Mouse (Mus musculus): ENCODE measurements around the gene Siva1.
A peak's percentile ranks its signal among the peaks of the same experiment; 100 is the strongest.

Gene Siva1

GRCm38 (mm10) chr12:112679027-112679996, 34.8 kb downstream of the Siva1 start:
- DNase-seq: peak; percentile 23

- no peak for DNase-seq
Observed at GRCm38 (mm10) chr12:112683351-112683750, 38.9 kb downstream of the Siva1 start.

DNA sequence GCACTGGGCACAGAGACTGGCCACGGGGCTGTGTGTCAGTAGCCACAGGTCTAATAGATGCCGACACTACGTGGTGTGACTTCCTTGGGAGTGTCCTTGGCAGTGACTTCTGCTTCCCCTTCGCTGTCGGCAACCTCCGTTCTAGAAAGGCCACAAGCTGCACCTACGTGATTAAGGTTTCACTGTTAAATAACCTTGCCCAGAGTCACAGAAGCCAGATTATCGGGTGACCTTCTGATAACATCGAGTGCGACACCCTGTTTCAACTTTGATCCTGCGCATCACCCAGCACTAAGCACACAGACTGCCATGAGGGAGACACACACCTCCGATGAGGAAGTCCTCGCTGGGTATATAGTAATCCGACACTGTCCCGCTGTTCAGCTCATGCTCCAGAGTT, 44.0 kb downstream of the Siva1 start:
- DNase-seq: no peak

DNA sequence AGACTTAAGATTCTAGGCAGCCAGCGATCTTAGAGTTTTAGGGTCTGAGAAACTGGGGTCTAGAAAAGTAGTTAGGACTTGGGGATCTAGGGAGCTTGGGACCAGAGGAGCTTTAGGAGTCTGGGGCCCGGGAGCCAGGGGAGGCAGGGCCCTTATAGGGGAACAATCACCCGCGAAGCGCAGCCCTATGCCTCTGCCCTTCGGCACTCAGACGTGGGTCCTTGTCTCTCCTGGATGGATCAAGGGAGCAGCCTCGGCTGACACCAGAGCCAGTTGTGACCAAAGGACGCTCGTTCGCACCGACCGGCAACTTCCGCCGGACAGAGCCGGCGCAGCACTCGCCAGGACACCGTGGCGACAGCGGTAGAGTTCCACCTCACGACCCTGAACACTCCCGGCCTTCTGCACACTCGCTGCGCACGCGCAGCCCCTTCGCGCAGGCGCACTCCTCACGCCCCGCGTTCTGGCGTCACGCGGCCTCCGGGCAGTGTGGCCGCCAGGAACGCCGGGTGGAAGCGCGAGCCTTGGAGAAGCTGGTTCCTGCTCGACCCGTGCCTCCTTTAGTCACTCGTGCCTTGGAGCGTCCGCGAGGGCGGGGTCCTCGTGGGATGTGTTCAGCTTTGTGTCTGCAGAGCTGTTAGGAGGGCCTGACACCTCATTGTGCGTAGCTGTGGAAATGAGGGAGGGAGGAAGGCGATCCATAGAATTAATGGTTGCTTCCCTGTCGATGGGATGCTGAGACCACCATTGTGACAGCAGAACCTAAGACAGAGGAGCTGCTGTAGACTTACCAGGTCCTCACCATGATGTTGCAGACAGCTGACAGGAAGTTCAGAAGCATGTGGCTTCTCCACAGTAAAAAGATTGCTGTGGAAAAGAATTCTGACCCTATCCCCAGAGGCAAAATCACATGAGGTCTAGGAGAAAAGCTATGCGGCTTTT, 49.0 kb downstream of the Siva1 start:
- peak; percentile 95 for DNase-seq

- no peak for DNase-seq
Observed at GRCm38 (mm10) chr12:112694127-112694475, 49.6 kb downstream of the Siva1 start.

DNA sequence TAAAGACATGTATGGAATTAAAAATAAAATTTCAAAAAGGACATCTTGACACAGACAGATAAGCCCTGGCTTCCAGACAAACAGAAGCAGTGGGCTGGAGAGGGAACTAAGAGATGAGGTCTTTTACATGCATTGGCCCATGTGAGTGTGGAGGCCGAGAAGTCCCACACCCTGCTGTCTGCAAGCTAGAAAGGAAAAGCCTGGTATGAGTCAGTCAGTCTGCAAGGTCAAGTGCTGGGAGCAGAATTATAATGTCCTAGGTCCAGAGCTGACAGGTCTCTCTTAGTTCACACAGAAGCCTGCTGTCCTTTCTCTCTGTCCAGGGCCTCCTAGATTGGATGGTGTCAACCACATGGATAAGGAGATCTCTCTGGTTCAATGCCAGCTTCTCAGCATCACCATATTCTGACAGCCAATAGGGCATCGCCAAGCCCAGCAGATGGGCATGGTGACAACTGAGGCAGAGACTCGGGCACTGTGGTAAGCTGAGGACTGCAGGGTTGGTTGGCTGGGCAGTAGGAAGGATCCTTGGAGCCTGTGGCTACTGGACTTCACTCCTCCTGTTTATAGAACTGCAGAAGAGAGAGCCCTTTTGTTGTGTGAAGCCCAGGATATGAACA, 52.4 kb downstream of the Siva1 start:
- DNase-seq: no peak
